Mouse (Mus musculus): Measurements from ENCODE around the gene Card10.

GRCm38 (mm10) chr15:78826213-78827204, 23.7 kb upstream of the Card10 start:
- no peak for TF ChIP-seq POLR2A (IDR thresholded peaks at IDR 0.05; ENCODE audit: control insufficient read depth, extremely low read depth, insufficient read depth, low read length, poor library complexity)
- TF ChIP-seq CTCF (IDR thresholded peaks at IDR 0.05; ENCODE audit: borderline replicate concordance, control insufficient read depth, extremely low read depth, insufficient read depth, low read length, poor library complexity), result peak; percentile 76; the same call in 1 of the 2 replicates
